Mouse (Mus musculus): ENCODE results near the gene Zswim8. TPM values are rescaled to one million over a fixed set of nuclear protein-coding genes. Genes with fewer than 3 reads are reported as not detected.

Zswim8 gene
- polyA plus RNA-seq, 1 experiment from 2014 or later = 6.4 TPM

DNA sequence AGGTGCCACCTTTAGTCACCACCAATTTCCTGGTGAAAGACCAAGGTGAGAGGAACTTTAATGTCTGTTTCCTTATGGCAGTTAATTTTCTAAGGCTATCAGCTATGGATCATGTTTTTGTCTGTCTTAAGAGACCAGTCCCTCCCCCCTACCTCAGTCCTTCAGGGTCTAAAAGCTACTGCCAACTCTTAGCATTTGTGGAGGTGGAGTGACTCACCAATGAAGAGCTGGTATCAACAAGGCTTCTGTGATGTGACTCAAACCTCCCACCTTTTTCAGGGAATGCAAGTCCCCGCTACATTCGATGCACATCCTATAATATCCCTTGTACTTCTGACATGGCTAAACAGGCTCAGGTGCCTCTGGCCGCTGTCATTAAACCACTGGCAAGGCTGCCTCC is 20.8 kb upstream of the Zswim8 start:
- WGBS (ENCODE audit: insufficient replicate concordance) = 90% methylated on average over 3 of the region's 3 CpGs
- no peak for DNase-seq
- ATAC-seq = no peak
- no peak overlapping the region for H3K27ac ChIP-seq (ENCODE audit: low read depth)
- H3K4me3 ChIP-seq (ENCODE audit: low read depth, low read length) = no peak overlapping the region
- peaks cover 7% of the 10 kb centered on the region; the same call in 1 of the 2 replicates for H3K4me1 ChIP-seq (ENCODE audit: insufficient read depth)
- H3K9ac ChIP-seq (replicated peaks) = no peak overlapping the region
- H3K36me3 ChIP-seq (replicated peaks; ENCODE audit: insufficient read depth, low read length) = peaks cover 96% of the 10 kb centered on the region
- H3K4me2 ChIP-seq (ENCODE audit: low read depth, low read length) = no peak overlapping the region
- no peaks in the 10 kb centered on the region for H3K27me3 ChIP-seq (ENCODE audit: insufficient read depth, low read length)
- TF ChIP-seq EP300 (IDR thresholded peaks at IDR 0.05; ENCODE audit: low read depth) (no peak), CTCF (IDR thresholded peaks at IDR 0.05; ENCODE audit: low read depth) (no peak)
- H3K9me3 ChIP-seq (ENCODE audit: low read length) = no peaks in the 10 kb centered on the region

DNA sequence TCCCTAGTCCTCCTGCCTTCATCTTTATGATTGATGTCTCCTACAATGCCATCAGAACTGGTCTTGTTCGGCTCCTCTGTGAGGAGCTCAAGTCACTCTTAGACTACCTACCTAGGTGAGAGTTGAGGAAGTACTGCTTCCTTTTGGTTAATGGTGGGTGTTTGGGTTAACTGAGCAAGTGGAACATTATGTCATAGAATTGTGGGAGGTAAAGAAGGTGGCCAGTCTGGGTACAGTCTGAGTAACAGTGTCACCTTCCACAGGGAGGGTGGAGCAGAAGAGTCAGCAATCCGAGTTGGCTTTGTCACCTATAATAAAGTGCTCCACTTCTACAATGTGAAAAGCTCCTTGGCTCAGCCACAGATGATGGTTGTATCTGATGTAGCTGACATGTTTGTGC is 18.3 kb upstream of the Zswim8 start:
- H3K4me3 ChIP-seq (ENCODE audit: low read depth, low read length) = no peak overlapping the region
- no peaks in the 10 kb centered on the region for H3K9me3 ChIP-seq (ENCODE audit: low read length)
- H3K27ac ChIP-seq (ENCODE audit: low read depth) = no peak overlapping the region
- peaks cover 95% of the 10 kb centered on the region for H3K36me3 ChIP-seq (replicated peaks; ENCODE audit: insufficient read depth, low read length)
- ATAC-seq (no peak), DNase-seq (no peak)
- peaks cover 3% of the 10 kb centered on the region; the same call in 1 of the 2 replicates for H3K4me1 ChIP-seq (ENCODE audit: insufficient read depth)
- no peaks in the 10 kb centered on the region for H3K27me3 ChIP-seq (ENCODE audit: insufficient read depth, low read length)
- no peak overlapping the region for H3K9ac ChIP-seq (replicated peaks)
- no peak overlapping the region for H3K4me2 ChIP-seq (ENCODE audit: low read depth, low read length)
- WGBS (ENCODE audit: insufficient replicate concordance) = 89% methylated on average over 2 of the region's 2 CpGs
- TF ChIP-seq CTCF (IDR thresholded peaks at IDR 0.05; ENCODE audit: low read depth) (no peak), EP300 (IDR thresholded peaks at IDR 0.05; ENCODE audit: low read depth) (no peak)

DNA sequence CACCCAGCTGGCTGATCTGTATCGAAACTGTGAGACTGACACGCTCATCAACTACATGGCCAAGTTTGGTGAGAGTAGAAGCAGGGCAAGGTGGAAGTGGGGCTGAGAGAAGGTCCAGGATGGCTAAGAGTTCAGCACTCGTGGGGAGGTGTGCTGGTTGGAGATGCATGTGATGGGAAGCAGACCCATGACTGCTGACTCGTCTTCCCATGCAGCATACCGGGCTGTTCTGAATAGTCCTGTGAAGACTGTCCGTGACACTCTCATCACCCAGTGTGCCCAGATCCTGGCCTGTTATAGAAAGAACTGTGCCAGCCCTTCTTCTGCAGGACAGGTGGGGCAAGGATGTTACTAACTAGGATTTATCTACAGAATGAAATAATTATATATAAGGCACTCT is 15.6 kb upstream of the Zswim8 start:
- peaks cover 71% of the 10 kb centered on the region for H3K36me3 ChIP-seq (replicated peaks; ENCODE audit: insufficient read depth, low read length)
- TF ChIP-seq CTCF (IDR thresholded peaks at IDR 0.05; ENCODE audit: low read depth) (no peak), EP300 (IDR thresholded peaks at IDR 0.05; ENCODE audit: low read depth) (no peak)
- no peak overlapping the region for H3K9ac ChIP-seq (replicated peaks)
- no peaks in the 10 kb centered on the region for H3K9me3 ChIP-seq (ENCODE audit: low read length)
- no peak overlapping the region for H3K27ac ChIP-seq (ENCODE audit: low read depth)
- WGBS (ENCODE audit: insufficient replicate concordance) = 83% methylated on average over 6 of the region's 6 CpGs
- H3K27me3 ChIP-seq (ENCODE audit: insufficient read depth, low read length) = no peaks in the 10 kb centered on the region
- DNase-seq = no peak
- no peak overlapping the region for H3K4me3 ChIP-seq (ENCODE audit: low read depth, low read length)
- H3K4me2 ChIP-seq (ENCODE audit: low read depth, low read length) = no peak overlapping the region
- no peak for ATAC-seq
- H3K4me1 ChIP-seq (ENCODE audit: insufficient read depth) = peaks cover 22% of the 10 kb centered on the region

DNA sequence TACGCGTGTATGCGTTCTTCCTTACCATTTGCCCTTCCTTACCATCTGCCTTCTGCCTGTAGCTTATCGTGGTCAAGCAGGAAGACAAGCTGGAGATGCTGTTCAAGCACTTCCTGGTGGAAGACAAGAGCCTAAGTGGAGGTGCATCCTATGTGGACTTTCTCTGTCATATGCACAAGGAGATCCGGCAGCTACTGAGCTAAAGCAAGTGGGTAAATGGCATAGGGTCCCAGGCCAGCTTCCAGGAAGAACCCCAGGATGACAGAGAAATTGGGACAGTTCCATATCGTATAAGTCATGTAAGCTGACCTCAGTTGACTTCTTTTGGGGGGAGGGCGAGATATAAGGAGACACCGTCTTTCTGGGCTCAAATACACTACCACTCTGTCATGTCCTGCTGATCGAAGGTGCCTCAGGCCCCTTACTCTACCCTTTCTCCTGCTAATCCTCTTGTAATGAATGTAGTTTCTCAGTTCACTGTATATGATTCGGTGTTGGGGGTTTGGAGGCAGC is 13.7 kb upstream of the Zswim8 start:
- no peak for TF ChIP-seq EP300 (IDR thresholded peaks at IDR 0.05; ENCODE audit: low read depth)
- TF ChIP-seq CTCF (IDR thresholded peaks at IDR 0.05; ENCODE audit: low read depth) = no peak
- Histone ChIP-seq H3K9me3 (ENCODE audit: low read length) (no peaks in the 10 kb centered on the region), H3K27me3 (ENCODE audit: insufficient read depth, low read length) (no peaks in the 10 kb centered on the region), H3K4me2 (ENCODE audit: low read depth, low read length) (no peak overlapping the region), H3K4me1 (ENCODE audit: insufficient read depth) (peaks cover 27% of the 10 kb centered on the region), H3K27ac (ENCODE audit: low read depth) (peak overlapping the region; percentile 96; the same call in 1 of the 2 replicates), H3K36me3 (replicated peaks; ENCODE audit: insufficient read depth, low read length) (peaks cover 56% of the 10 kb centered on the region), H3K9ac (replicated peaks) (no peak overlapping the region), H3K4me3 (ENCODE audit: low read depth, low read length) (no peak overlapping the region)
- 78% methylated on average over 10 of the region's 10 CpGs for WGBS (ENCODE audit: insufficient replicate concordance)
- no peak for DNase-seq
- no peak for ATAC-seq

DNA sequence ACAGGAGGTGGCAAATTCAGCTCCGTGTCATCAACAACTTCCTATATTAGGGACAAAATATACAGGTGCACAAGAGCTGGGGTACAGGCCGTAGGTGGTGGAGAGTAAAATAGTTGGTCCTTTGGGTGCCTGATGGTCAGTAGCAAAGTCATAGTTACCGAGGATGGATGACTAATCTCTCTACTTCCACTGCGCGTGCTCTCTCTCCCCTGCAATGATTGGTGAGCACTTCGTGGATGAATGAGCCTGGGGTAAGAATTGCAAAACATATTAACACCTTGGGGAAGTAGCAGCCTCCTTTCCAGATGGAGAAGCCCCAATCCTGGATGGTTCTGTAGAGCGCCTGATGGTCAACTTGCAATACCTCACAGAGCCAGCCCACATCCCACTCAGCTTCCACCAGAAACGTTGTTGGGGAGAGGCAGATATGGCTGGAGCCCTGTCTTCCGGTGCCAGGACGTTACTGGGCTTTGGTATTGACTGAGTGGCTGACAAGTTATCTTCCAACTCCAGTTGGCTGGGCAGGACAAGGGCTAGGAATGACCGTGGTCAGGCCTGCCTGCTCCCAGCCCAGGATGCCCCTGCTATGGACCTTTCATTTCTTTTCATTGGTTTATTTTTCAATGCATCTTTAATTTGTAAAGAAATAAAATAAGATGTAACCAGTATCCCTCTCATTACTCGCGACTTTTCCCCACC is 13.0 kb upstream of the Zswim8 start:
- 39% methylated on average over 13 of the region's 13 CpGs for WGBS (ENCODE audit: insufficient replicate concordance)
- TF ChIP-seq EP300 (IDR thresholded peaks at IDR 0.05; ENCODE audit: low read depth) = no peak
- no peak for TF ChIP-seq CTCF (IDR thresholded peaks at IDR 0.05; ENCODE audit: low read depth)
- peaks cover 49% of the 10 kb centered on the region for H3K36me3 ChIP-seq (replicated peaks; ENCODE audit: insufficient read depth, low read length)
- DNase-seq (no peak), ATAC-seq (peak; percentile 8; the same call in 1 of the 2 replicates)
- H3K9me3 ChIP-seq (ENCODE audit: low read length) = no peaks in the 10 kb centered on the region
- H3K27ac ChIP-seq (ENCODE audit: low read depth) = peak overlapping the region; percentile 96
- H3K9ac ChIP-seq (replicated peaks) = peak overlapping the region; percentile 93
- H3K4me1 ChIP-seq (ENCODE audit: insufficient read depth) = peaks cover 29% of the 10 kb centered on the region
- no peaks in the 10 kb centered on the region for H3K27me3 ChIP-seq (ENCODE audit: insufficient read depth, low read length)
- peak overlapping the region; percentile 93 for H3K4me3 ChIP-seq (ENCODE audit: low read depth, low read length)
- H3K4me2 ChIP-seq (ENCODE audit: low read depth, low read length) = peak overlapping the region; percentile 93

DNA sequence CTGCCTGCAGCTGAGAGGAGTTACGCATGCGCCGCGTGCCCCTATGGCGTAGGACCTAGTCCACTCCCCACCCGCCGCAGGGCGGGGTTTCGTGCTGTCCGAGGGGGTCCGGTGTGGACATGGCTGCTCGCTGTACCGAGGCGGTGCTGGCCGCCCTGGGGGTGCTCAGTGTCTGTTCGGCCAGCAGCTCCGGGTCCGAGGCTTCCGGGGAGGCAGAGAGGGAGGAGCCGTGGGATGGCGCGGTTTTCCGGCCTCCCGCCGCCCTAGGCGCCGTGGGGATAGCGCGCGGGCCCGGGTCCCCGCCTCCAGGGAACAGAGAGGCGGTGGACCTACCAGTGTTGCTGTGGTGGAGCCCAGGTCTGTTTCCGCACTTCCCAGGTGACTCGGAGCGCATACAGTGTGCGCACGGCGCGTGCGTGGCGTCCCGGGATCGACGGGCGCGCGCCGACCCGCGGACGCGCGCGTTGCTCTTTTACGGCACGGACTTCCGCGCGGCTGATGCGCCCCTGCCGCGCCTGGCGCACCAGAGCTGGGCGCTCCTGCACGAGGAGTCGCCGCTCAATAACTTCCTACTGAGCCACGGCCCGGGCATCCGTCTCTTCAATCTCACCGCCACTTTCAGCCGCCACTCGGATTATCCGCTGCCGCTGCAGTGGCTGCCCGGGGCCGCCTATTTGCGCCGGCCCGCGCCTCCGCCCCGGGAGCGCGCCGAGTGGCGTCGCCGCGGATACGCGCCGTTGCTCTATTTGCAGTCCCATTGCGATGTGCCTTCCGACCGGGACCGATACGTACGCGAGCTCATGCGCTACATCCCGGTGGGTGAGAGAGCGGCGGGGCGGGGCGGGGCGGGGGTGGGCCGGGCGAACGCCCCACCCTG is 12.2 kb upstream of the Zswim8 start, which contains the start of gene Fut11:
Fut11 (plus strand) TSS at position 85 of the 877 bp plus-strand sequence.
- DNase-seq = peak; percentile 86
- Histone ChIP-seq H3K9me3 (ENCODE audit: low read length) (no peaks in the 10 kb centered on the region), H3K9ac (replicated peaks) (peak within 1 kb of the TSS; percentile 93), H3K27me3 (ENCODE audit: insufficient read depth, low read length) (no peaks in the 10 kb centered on the region), H3K36me3 (replicated peaks; ENCODE audit: insufficient read depth, low read length) (peaks cover 42% of the 10 kb centered on the region), H3K4me2 (ENCODE audit: low read depth, low read length) (peak within 1 kb of the TSS; percentile 93), H3K4me1 (ENCODE audit: insufficient read depth) (peaks cover 29% of the 10 kb centered on the region), H3K27ac (ENCODE audit: low read depth) (peak within 1 kb of the TSS; percentile 96), H3K4me3 (ENCODE audit: low read depth, low read length) (peak within 1 kb of the TSS; percentile 93)
- WGBS (ENCODE audit: insufficient replicate concordance) = under 1% methylated on average over 100 of the region's 111 CpGs
- TF ChIP-seq EP300 (IDR thresholded peaks at IDR 0.05; ENCODE audit: low read depth) (no peak), CTCF (IDR thresholded peaks at IDR 0.05; ENCODE audit: low read depth) (no peak)
- peak; percentile 85 for ATAC-seq

All from liver, postnatal 0 days (tissue).